Mouse (Mus musculus) forebrain, embryonic 14.5 days (tissue): Measurements from ENCODE around the gene Ckap2l. TPM values are rescaled to one million over a fixed set of nuclear protein-coding genes. Genes with fewer than 3 reads are reported as not detected.

Experiments
- ATAC-seq: fragments of 200-750 bp; cut with Nextera tagmentation; 2 replicates; pipeline ENCODE4 v1.8.0; 2017; ENCODE audit warnings: mild to moderate bottlenecking, moderate library complexity
- DNase-seq: peaks from one replicate; pipeline ENCODE4 v3.0.0-alpha.2; 2015; ENCODE audit warnings: low spot score
- H3K27ac ChIP-seq: fragments of 300-500 bp; sonication (generic); 2 replicates; pipeline ENCODE4 v1.5.1; 2014; ENCODE audit warnings: low read depth, mild to moderate bottlenecking, control low read depth, low read length, moderate library complexity
- H3K27me3 ChIP-seq: fragments of 300-500 bp; sonication (generic); replicated peaks from 2 replicates; pipeline ENCODE4 v1.6.1; 2014; ENCODE audit warnings: low read length, control low read depth, mixed read lengths; ENCODE audit not compliant: control insufficient read depth, insufficient read depth
- H3K36me3 ChIP-seq: fragments of 300-500 bp; sonication (generic); 2 replicates; pipeline ENCODE4 v1.6.1; 2014; ENCODE audit warnings: low read length, control low read depth; ENCODE audit not compliant: control insufficient read depth, insufficient read depth
- H3K4me1 ChIP-seq: fragments of 300-500 bp; sonication (generic); 2 replicates; pipeline ENCODE4 v1.6.1; 2014; ENCODE audit warnings: antibody characterized with exemption, low read length, control low read depth; ENCODE audit not compliant: control insufficient read depth, insufficient read depth
- H3K4me2 ChIP-seq: fragments of 300-500 bp; sonication (generic); 2 replicates; pipeline ENCODE4 v1.6.1; 2014; ENCODE audit warnings: mild to moderate bottlenecking, control low read depth, low read length
- H3K4me3 ChIP-seq: fragments of 300-500 bp; sonication (generic); 2 replicates; pipeline ENCODE4 v1.5.1; 2014; ENCODE audit warnings: low read depth, low read length, control low read depth
- H3K9ac ChIP-seq: fragments of 300-500 bp; sonication (generic); 2 replicates; pipeline ENCODE4 v1.6.1; 2014; ENCODE audit warnings: mild to moderate bottlenecking, low read length, control low read depth, moderate library complexity
- H3K9me3 ChIP-seq: fragments of 300-500 bp; sonication (generic); replicated peaks from 2 replicates; pipeline ENCODE4 v1.6.1; 2016; ENCODE audit warnings: low read length, control low read depth, mixed read lengths; ENCODE audit not compliant: control insufficient read depth
- WGBS: fragments of 180-500 bp; shearing (Covaris S2); extraction: QIAGEN DNeasy Blood & Tissue Kit; methylation state at CpG from one replicate; pipeline ENCODE4 v1.1.7; 2014; 5-methylcytosine and 5-hydroxymethylcytosine counted together
- polyA plus RNA-seq: library from polyadenylated mRNA; unstranded; fragments of >200 nt; fragmentation: Nextera tagmentation; extraction: Ambion mirVana; gene quantifications from 2 replicates; pipeline ENCODE4 v1.2.1, GENCODE M21; 2014

Gene Ckap2l
- polyA plus RNA-seq, 1 experiment from 2014 or later, result 44.2 TPM

DNA sequence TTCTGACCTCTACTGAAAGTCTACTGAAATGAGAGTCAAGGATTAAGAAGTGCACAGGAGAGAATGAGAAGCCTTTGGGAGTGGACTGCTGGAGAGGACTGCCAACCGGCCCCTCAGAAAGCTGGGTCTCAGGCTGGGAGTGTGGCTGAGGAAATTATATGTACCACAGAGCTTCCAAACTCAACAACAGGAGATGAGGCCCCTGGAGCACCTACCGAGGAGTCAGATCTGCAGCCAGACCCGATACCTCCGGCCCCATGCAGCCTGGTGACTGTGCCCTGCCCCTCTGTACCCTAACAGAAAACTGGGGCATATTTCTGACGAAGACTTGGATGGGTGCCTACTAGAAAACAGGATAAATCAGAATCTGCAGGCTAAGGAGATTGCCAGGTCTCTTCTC, 23.2 kb downstream of the Ckap2l start:
- 98% methylated on average over 5 of the region's 5 CpGs for WGBS
- Histone ChIP-seq H3K9me3 (no peaks in the 10 kb centered on the region), H3K4me2 (no peak overlapping the region), H3K4me3 (no peak overlapping the region), H3K36me3 (peaks cover 65% of the 10 kb centered on the region), H3K27ac (no peak overlapping the region), H3K9ac (no peak overlapping the region), H3K27me3 (no peaks in the 10 kb centered on the region), H3K4me1 (no peaks in the 10 kb centered on the region)
- ATAC-seq (no peak), DNase-seq (no peak)

DNA sequence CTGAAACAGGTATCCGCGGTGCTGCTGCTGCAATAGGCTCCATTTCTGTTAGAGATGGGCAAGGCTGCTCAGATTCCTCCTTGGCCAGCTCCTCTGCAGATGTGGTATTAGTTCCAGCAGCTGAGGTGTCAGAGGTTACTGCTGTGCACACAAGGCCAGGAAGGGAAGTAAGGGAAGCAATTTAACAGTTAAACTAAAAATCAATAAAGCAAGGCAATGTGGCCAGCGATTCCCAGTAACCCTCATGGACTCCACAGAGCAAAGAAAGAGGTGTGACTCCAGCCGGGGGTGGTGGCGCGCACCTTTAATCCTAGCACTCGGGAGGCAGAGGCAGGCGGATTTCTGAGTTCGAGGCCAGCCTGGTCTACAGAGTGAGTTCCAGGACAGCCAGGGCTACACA, 26.4 kb downstream of the Ckap2l start:
- no peaks in the 10 kb centered on the region for H3K27me3 ChIP-seq
- ATAC-seq, result no peak
- 89% methylated on average over 9 of the region's 9 CpGs for WGBS

DNA sequence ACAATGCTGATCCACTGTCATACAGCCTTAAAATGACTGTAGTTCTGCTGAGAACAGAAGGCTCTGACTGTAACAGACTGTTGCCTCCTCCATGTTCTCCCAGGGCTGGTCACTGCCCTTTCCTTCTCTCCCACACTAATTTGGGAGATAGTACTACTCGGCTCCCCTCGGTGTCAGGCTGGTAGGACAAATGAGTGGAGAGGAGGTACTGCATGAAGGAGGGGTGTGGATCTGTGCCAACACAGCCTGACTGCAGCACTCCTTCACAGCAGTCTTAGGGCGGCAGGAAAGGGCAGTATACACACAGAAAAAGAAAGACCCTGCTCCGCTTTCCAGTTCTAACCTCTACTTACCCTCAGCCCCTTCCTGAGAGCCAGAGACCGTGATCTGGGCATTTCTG, 27.0 kb downstream of the Ckap2l start:
- H3K27ac ChIP-seq, result no peak overlapping the region
- no peak overlapping the region for H3K4me2 ChIP-seq
- H3K4me3 ChIP-seq, result no peak overlapping the region
- no peak overlapping the region for H3K9ac ChIP-seq
- no peaks in the 10 kb centered on the region for H3K27me3 ChIP-seq
- H3K9me3 ChIP-seq, result no peaks in the 10 kb centered on the region
- peaks cover 61% of the 10 kb centered on the region for H3K36me3 ChIP-seq
- H3K4me1 ChIP-seq, result no peaks in the 10 kb centered on the region
- DNase-seq, result no peak
- 93% methylated on average over 5 of the region's 5 CpGs for WGBS
- no peak for ATAC-seq

More for the DNA sequence above, 26.4 kb downstream of the Ckap2l start:
- Histone ChIP-seq H3K36me3 (peaks cover 65% of the 10 kb centered on the region), H3K4me2 (no peak overlapping the region), H3K9ac (no peak overlapping the region), H3K9me3 (no peaks in the 10 kb centered on the region), H3K4me3 (no peak overlapping the region), H3K27ac (no peak overlapping the region), H3K4me1 (no peaks in the 10 kb centered on the region)
- DNase-seq, result no peak

DNA sequence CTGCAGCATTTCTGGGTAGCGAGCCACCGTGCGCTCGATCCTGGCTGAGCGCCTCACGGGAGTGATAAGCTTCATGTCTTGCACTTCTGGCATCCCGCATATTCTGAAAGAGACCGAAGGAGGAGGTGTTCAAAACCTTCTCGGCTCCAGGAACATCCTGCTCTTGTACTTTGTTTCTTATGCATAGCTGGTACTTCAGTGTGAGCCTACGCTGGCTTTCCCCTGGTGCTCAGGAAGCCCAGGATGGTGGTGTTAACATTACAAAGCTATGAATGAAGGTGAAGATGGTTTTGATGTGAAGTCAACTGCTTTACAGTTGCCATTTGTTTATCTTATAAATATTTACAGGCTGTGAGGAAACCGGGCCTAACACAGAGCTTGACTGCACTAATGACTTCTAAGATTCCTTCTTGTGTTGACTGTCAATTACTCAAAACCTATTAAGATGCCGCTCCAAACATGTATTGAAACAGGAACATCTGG, 27.8 kb downstream of the Ckap2l start:
- WGBS, result 95% methylated on average over 12 of the region's 12 CpGs
- Histone ChIP-seq H3K27ac (no peak overlapping the region), H3K27me3 (no peaks in the 10 kb centered on the region), H3K4me2 (no peak overlapping the region), H3K4me3 (no peak overlapping the region), H3K36me3 (peaks cover 56% of the 10 kb centered on the region), H3K9ac (no peak overlapping the region), H3K4me1 (no peaks in the 10 kb centered on the region), H3K9me3 (no peaks in the 10 kb centered on the region)
- DNase-seq, result no peak
- ATAC-seq, result no peak

DNA sequence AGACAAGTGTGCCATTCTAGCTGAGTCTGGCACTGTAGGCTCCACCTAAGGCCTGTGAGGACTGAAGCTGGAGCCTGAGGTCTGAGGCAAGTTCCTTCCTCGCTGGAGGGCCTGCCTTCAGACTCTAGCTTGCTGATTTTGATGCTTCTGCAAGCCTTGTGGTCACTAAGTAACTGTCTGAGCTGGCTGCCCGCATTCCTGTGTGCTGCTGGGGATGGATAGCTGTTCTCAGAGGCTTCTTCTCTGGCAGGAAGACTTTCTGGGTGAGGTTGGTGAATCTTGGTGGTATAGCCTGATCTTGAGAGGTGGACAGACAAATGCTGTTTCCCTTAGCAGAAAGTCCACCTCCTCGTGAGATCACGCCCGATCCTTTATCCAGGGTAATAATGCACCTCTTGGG, 29.3 kb downstream of the Ckap2l start:
- Histone ChIP-seq H3K9ac (no peak overlapping the region), H3K36me3 (peaks cover 45% of the 10 kb centered on the region), H3K9me3 (no peaks in the 10 kb centered on the region), H3K4me3 (no peak overlapping the region), H3K27me3 (no peaks in the 10 kb centered on the region), H3K4me2 (no peak overlapping the region), H3K27ac (no peak overlapping the region), H3K4me1 (no peaks in the 10 kb centered on the region)
- WGBS, result 91% methylated on average over 5 of the region's 5 CpGs
- DNase-seq (no peak), ATAC-seq (no peak)

DNA sequence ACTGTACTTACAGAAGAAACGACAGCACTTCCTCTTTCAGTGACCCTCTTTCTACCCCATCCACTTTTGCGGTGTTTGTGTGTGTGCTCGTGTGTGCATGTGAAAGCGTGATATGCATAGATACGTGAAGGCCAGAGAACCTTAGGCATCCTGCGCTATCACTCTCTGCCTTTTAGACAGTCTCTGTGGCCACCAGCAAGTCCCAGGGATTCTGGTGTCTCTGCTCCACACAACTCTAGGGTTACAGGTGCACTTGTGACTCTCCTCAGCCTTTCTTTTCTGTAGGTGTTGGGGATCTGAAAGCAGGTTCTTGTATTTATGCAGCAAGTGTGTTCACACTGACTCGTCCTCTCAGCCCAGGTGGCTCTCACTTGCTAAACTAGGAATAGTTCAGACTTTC, 31.7 kb downstream of the Ckap2l start:
- Histone ChIP-seq H3K9me3 (no peaks in the 10 kb centered on the region), H3K4me1 (no peaks in the 10 kb centered on the region), H3K27ac (no peak overlapping the region), H3K36me3 (peaks cover 28% of the 10 kb centered on the region), H3K27me3 (no peaks in the 10 kb centered on the region), H3K4me2 (no peak overlapping the region), H3K4me3 (no peak overlapping the region), H3K9ac (no peak overlapping the region)
- no peak for DNase-seq
- ATAC-seq, result no peak
- 94% methylated on average over 7 of the region's 7 CpGs for WGBS

DNA sequence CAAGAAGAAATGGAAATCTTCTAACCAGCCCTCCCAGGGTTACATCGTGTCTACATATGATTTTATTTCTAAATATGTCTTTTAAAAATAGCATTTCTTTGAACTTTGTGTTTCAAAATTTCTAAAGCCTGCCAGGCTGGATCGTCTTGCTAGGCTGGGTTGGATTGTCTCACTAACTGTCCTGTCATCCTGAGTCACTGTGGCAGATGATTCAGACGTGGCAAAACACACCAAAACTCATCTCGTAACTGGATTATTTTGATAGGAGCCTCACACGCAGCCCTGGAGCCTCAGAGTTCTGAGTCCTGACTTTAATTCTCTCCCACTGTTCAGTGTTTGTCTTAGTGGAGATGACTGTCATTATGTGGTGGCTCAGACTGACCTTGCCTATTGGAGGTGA, 33.9 kb downstream of the Ckap2l start:
- H3K36me3 ChIP-seq, result peaks cover 6% of the 10 kb centered on the region; the same call in 1 of the 2 replicates
- DNase-seq (no peak), ATAC-seq (no peak)
- no peaks in the 10 kb centered on the region for H3K27me3 ChIP-seq
- H3K9ac ChIP-seq, result no peak overlapping the region
- WGBS, result 78% methylated on average over 5 of the region's 5 CpGs
- no peaks in the 10 kb centered on the region for H3K9me3 ChIP-seq
- H3K4me3 ChIP-seq, result no peak overlapping the region
- no peak overlapping the region for H3K27ac ChIP-seq
- 0 out of 2 replicates have a peak, but pooled peaks cover 2% of the 10 kb centered on the region for H3K4me1 ChIP-seq
- H3K4me2 ChIP-seq, result no peak overlapping the region

DNA sequence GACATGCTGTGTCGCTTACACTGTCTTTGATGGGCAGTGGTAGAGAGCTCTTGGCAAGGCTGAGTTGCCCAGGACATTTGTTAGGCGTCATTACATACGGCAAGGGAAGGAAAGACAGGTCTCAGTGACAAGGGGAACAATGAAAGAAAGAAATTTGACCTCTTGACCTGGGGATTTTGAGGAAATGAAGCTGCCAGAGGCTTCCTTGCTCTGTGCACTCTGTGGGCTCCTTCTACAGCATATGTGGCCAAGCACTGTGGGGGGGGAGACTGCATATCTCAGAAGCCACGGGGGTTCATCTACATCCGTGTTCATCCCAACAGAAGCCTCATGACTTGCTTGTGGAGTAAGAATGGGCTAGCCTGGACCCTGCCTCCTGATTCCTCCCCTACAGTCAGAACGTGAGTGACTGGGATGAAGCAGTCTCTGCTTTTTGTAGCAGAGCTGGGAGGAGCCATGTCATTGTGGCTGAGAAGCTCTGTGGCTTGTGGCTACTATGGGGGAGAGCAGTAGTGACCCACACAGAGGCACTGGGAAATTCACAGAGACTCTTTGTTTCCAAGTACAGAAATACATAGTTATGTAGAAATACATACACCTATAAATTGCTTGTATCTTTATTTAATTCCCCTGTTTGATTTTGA, 35.7 kb downstream of the Ckap2l start:
- Histone ChIP-seq H3K36me3 (no peaks in the 10 kb centered on the region), H3K27ac (no peak overlapping the region), H3K27me3 (no peaks in the 10 kb centered on the region), H3K9me3 (no peaks in the 10 kb centered on the region), H3K4me2 (no peak overlapping the region), H3K9ac (no peak overlapping the region), H3K4me3 (no peak overlapping the region), H3K4me1 (0 out of 2 replicates have a peak, but pooled peaks cover 2% of the 10 kb centered on the region)
- ATAC-seq (no peak), DNase-seq (no peak)
- WGBS, result 57% methylated on average over 6 of the region's 6 CpGs

DNA sequence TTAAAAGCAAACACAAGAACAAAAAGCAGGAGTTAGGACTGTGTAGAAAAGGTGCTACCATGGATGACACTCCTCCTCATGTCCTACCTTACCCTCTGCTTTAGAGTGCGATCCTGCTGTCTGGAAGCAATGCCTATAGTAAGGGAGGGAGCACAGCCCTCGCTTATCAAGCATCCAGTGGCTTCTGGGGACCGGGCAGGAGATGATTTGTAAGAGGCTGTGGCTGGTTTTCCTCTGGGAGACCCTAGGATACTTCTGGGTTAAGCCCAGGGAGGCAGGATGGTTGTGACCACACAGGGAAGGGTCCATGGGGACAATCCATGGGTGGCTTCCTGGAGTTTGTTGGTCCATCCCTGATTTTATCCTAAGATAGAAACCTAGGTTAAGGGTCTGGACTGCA, 36.4 kb downstream of the Ckap2l start:
- WGBS, result 68% methylated on average over 3 of the region's 3 CpGs
- DNase-seq (no peak), ATAC-seq (no peak)

More for the DNA sequence above, 36.4 kb downstream of the Ckap2l start:
- H3K4me3 ChIP-seq, result no peak overlapping the region
- H3K27ac ChIP-seq, result no peak overlapping the region
- H3K4me2 ChIP-seq, result no peak overlapping the region
- H3K9ac ChIP-seq, result no peak overlapping the region
- no peaks in the 10 kb centered on the region for H3K36me3 ChIP-seq
- H3K27me3 ChIP-seq, result no peaks in the 10 kb centered on the region
- H3K4me1 ChIP-seq, result 0 out of 2 replicates have a peak, but pooled peaks cover 2% of the 10 kb centered on the region
- H3K9me3 ChIP-seq, result no peaks in the 10 kb centered on the region
